Mouse (Mus musculus): ENCODE data around the gene Tspan11. TPM values are rescaled to one million over a fixed set of nuclear protein-coding genes. Genes with fewer than 3 reads are reported as not detected.

Tspan11 gene
- total and polyA plus RNA-seq, 3 experiments: not detected

DNA sequence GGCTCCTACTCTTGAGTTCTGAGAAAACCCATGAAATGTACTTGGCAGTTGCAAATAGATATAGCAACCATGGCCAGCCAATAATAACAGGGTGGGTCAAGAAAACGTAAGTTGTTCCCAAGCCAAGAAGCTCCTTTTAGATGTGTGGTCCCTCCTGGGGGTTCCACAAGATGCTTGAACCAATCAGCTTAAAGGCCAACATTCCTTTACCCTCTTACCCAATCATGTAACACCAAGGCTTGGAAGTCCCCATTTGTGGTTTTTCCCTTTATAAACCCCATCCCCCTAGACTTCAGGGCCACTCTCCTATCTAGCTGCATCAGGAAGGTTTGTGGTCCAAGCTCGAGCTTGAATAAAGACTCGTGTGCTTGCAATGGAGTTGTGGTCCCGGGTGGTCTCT lies 23.2 kb downstream of the Tspan11 start:
- in situ Hi-C loops (cut with MboI; ENCODE audit: low pct_ligation_motif_present, low pct_unique_long_range_greater_than_20kb, low sequenced_read_pairs) (loop anchor here (25.0 kb wide), 1 partner anchor 373 kb away; no protein-coding TSS in a partner anchor), dilution Hi-C loops (cut with MboI; ENCODE audit: extremely low pct_ligation_motif_present, extremely low pct_unique_long_range_greater_than_20kb, low sequenced_read_pairs) (no loop called here)
- no peak overlapping the region for H3K4me2 ChIP-seq (ENCODE audit: insufficient read depth, low read depth, poor library complexity, severe bottlenecking)
- H3K27me3 ChIP-seq (replicated peaks): peaks cover 79% of the 10 kb centered on the region
- H3K4me1 ChIP-seq (ENCODE audit: control insufficient read depth in 1 of 2, insufficient read depth in 2 of 2): no peaks in the 10 kb centered on the region
- no peak for DNase-seq (ENCODE audit: extremely low read depth)
- TF ChIP-seq SMC3 (IDR thresholded peaks at IDR 0.05; ENCODE audit: low read depth, low read length) (no peak), TCF12 (IDR thresholded peaks at IDR 0.05; ENCODE audit: low read depth, low read length) (no peak), MAFK (IDR thresholded peaks at IDR 0.05; ENCODE audit: insufficient replicate concordance, low read length) (no peak), IRF4 (IDR thresholded peaks at IDR 0.05; ENCODE audit: low read depth, low read length) (no peak), MAX (IDR thresholded peaks at IDR 0.05; ENCODE audit: low read length) (no peak), ZNF384 (IDR thresholded peaks at IDR 0.05; ENCODE audit: low read depth, low read length) (no peak), CTCF (conservative IDR thresholded peaks at IDR 0.05 in 1 of 2, IDR thresholded peaks at IDR 0.05 in 1 of 2; ENCODE audit: low read depth in 2 of 2, low read length in 2 of 2) (no peak), POLR2AphosphoS2 (IDR thresholded peaks at IDR 0.05; ENCODE audit: low read depth, low read length) (no peak), TBP (conservative IDR thresholded peaks at IDR 0.05; ENCODE audit: low read depth, low read length) (no peak), CHD1 (IDR thresholded peaks at IDR 0.05; ENCODE audit: low read depth, low read length) (no peak), BHLHE40 (IDR thresholded peaks at IDR 0.05; ENCODE audit: low read depth, low read length) (no peak), HCFC1 (IDR thresholded peaks at IDR 0.05; ENCODE audit: low read depth, low read length) (no peak), RAD21 (IDR thresholded peaks at IDR 0.05; ENCODE audit: low read depth, low read length) (no peak), USF2 (conservative IDR thresholded peaks at IDR 0.05; ENCODE audit: low read depth, low read length) (no peak), MAZ (IDR thresholded peaks at IDR 0.05; ENCODE audit: low read depth, low read length) (no peak), ZMIZ1 (IDR thresholded peaks at IDR 0.05; ENCODE audit: low read depth, low read length) (no peak), JUND (conservative IDR thresholded peaks at IDR 0.05; ENCODE audit: low read depth, low read length) (no peak), SIN3A (IDR thresholded peaks at IDR 0.05; ENCODE audit: low read length) (no peak), PAX5 (IDR thresholded peaks at IDR 0.05; ENCODE audit: low read length) (no peak), MXI1 (IDR thresholded peaks at IDR 0.05; ENCODE audit: low read depth, low read length) (no peak)
- H3K79me2 ChIP-seq (replicated peaks; ENCODE audit: control insufficient read depth, extremely low read depth, insufficient read depth, poor library complexity, severe bottlenecking): no peaks in the 10 kb centered on the region
- no peaks in the 10 kb centered on the region for H3K36me3 ChIP-seq (replicated peaks in 1 of 2; ENCODE audit: control insufficient read depth in 1 of 2, insufficient read depth in 1 of 2, low read length in 1 of 2)
- H3K9me3 ChIP-seq (replicated peaks; ENCODE audit: low read length): peaks cover under 1% of the 10 kb centered on the region
- H3K4me3 ChIP-seq (replicated peaks in 1 of 3; ENCODE audit: low read depth in 2 of 3, low read length in 2 of 3, poor library complexity in 1 of 3): no peak overlapping the region
- no peak overlapping the region for H3K9ac ChIP-seq (ENCODE audit: insufficient read depth, low read depth)
- no peak overlapping the region for H3K27ac ChIP-seq (ENCODE audit: insufficient read depth, low read depth)

DNA sequence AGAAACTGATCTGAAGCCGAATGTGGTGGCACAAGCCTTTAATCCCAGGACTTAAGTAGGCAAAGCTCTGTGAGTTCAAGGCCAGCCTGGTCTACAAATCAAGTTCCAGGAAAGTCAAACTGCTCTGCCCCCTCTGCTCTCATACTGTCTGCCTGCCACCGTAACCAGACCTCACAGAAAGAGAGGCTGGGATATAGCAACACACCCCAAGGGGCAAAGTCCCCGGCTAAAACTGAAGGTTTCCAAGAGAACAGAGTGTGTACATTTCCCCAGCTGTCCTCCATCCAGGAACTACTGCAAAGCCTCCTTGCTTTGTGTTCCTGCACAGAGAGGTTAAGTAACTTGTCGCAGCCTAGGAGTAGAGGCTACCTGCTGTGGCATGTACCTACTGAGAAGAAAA lies 24.3 kb downstream of the Tspan11 start:
- TF ChIP-seq MEF2A (IDR thresholded peaks at IDR 0.05; ENCODE audit: borderline replicate concordance, low read depth, low read length): no peak
- TF ChIP-seq SMC3 (IDR thresholded peaks at IDR 0.05; ENCODE audit: low read depth, low read length): no peak
- TF ChIP-seq BHLHE40 (IDR thresholded peaks at IDR 0.05; ENCODE audit: low read depth, low read length): no peak
- no peak for TF ChIP-seq ZMIZ1 (IDR thresholded peaks at IDR 0.05; ENCODE audit: low read depth, low read length)
- TF ChIP-seq NELFE (IDR thresholded peaks at IDR 0.05; ENCODE audit: low read depth, low read length): no peak
- DNase-seq (ENCODE audit: extremely low read depth): no peak
- in situ Hi-C loops (cut with MboI; ENCODE audit: low pct_ligation_motif_present, low pct_unique_long_range_greater_than_20kb, low sequenced_read_pairs): loop anchor here (25.0 kb wide), 1 partner anchor 374 kb away; no protein-coding TSS in a partner anchor
- no peaks in the 10 kb centered on the region for H3K79me2 ChIP-seq (replicated peaks; ENCODE audit: control insufficient read depth, extremely low read depth, insufficient read depth, poor library complexity, severe bottlenecking)
- peaks cover 10% of the 10 kb centered on the region for H3K9me3 ChIP-seq (replicated peaks; ENCODE audit: low read length)
- no peak overlapping the region for H3K27ac ChIP-seq (ENCODE audit: insufficient read depth, low read depth)
- peaks cover 77% of the 10 kb centered on the region for H3K27me3 ChIP-seq (replicated peaks)
- dilution Hi-C loops (cut with MboI; ENCODE audit: extremely low pct_ligation_motif_present, extremely low pct_unique_long_range_greater_than_20kb, low sequenced_read_pairs): no loop called here
- H3K36me3 ChIP-seq (replicated peaks in 1 of 2; ENCODE audit: control insufficient read depth in 1 of 2, insufficient read depth in 1 of 2, low read length in 1 of 2): no peaks in the 10 kb centered on the region
- H3K9ac ChIP-seq (ENCODE audit: insufficient read depth, low read depth): no peak overlapping the region
- no peaks in the 10 kb centered on the region for H3K4me1 ChIP-seq (ENCODE audit: control insufficient read depth in 1 of 2, insufficient read depth in 2 of 2)
- H3K4me2 ChIP-seq (ENCODE audit: insufficient read depth, low read depth, poor library complexity, severe bottlenecking): no peak overlapping the region
- H3K4me3 ChIP-seq (replicated peaks in 1 of 3; ENCODE audit: low read depth in 2 of 3, low read length in 2 of 3, poor library complexity in 1 of 3): no peak overlapping the region

Measured in CH12.LX (cell line).